Mouse (Mus musculus): ENCODE measurements at regions not wholly inside any gene's neighbourhood (a gene's known extent, or its start where the extent isn't known, plus 50 kb on each side); places are given as distances from the start of the nearest gene placed in this dataset.

DNA sequence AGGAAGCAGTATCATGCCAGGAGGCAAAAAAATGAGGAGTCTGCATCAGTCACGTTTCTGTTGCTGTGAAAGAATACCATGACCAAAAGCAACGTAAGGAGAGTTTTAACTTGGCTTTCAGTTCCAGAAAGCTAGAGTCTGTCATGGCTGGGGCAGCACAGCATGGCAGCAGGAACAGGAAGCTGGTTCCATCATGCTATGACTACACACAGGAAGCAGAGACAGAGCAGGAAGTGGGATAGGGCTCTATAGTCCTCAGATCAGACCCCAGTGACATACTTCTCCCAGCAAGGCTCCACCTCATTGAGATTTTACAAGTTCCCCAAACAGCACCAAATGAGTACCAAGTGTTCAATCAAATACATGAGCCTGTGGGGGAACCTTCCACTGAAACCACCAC, 453.6 kb downstream of the Etnk1 start:
- no peak for TF ChIP-seq NANOG (IDR thresholded peaks at IDR 0.05; ENCODE audit: borderline replicate concordance, low read length)
- TF ChIP-seq POU5F1 (IDR thresholded peaks at IDR 0.05; ENCODE audit: borderline replicate concordance, low read length): no peak
- TF ChIP-seq CTCF (conservative IDR thresholded peaks at IDR 0.05; ENCODE audit: low read length): no peak
- H3K27me3 ChIP-seq (ENCODE audit: insufficient read depth, low read length): no peaks in the 10 kb centered on the region
- H3K4me1 ChIP-seq (replicated peaks; ENCODE audit: low read depth, low read length): peaks cover 6% of the 10 kb centered on the region
- no peak overlapping the region for H3K4me3 ChIP-seq (replicated peaks; ENCODE audit: low read length)
- H3K36me3 ChIP-seq (ENCODE audit: insufficient read depth, low read length): no peaks in the 10 kb centered on the region
- H3K9me3 ChIP-seq (ENCODE audit: low read length): no peaks in the 10 kb centered on the region

DNA sequence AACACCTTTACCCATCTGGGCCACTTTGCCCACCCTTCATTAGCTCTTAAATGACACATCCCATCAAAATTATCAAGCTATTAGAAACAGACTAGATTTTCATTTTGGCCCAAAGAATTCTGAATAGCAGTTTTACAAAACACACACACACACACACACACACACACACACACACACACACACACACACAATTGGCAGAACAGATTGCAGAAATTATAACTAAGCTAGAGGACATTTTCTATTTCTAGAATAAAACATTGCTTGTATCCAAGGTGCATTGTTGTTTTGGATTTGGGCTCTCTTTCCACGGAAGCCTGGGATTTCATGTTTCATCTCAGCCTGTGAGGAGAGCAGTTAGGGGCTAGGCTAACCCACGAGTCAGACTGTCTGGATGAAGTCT, 455.1 kb downstream of the Etnk1 start:
- H3K4me1 ChIP-seq (replicated peaks; ENCODE audit: low read depth, low read length): no peaks in the 10 kb centered on the region
- no peak overlapping the region for H3K4me3 ChIP-seq (replicated peaks; ENCODE audit: low read length)
- TF ChIP-seq POU5F1 (IDR thresholded peaks at IDR 0.05; ENCODE audit: borderline replicate concordance, low read length): no peak
- TF ChIP-seq NANOG (IDR thresholded peaks at IDR 0.05; ENCODE audit: borderline replicate concordance, low read length): no peak
- TF ChIP-seq CTCF (conservative IDR thresholded peaks at IDR 0.05; ENCODE audit: low read length): no peak
- H3K27me3 ChIP-seq (ENCODE audit: insufficient read depth, low read length): no peaks in the 10 kb centered on the region
- H3K9me3 ChIP-seq (ENCODE audit: low read length): no peaks in the 10 kb centered on the region
- no peaks in the 10 kb centered on the region for H3K36me3 ChIP-seq (ENCODE audit: insufficient read depth, low read length)

DNA sequence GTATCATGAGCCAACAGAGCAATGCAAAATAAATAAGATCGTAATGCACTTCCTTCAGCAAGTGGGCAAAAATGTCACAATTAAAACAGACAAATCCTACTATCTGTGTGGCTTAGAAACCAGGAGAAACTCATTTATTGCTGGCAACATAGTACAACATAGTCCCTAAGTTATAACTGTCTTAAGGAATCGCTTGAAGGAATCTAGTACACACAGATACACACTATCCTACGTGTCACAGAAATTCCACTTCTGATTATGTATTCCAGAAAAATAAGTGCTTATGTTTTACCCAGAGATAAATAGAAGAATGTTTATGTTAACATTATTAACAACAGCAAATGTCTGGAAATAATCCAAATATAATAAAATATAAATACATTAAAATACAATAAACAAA, 457.9 kb downstream of the Etnk1 start:
- Histone ChIP-seq H3K27me3 (ENCODE audit: insufficient read depth, low read length) (no peaks in the 10 kb centered on the region), H3K36me3 (ENCODE audit: insufficient read depth, low read length) (no peaks in the 10 kb centered on the region), H3K9me3 (ENCODE audit: low read length) (no peaks in the 10 kb centered on the region), H3K4me3 (replicated peaks; ENCODE audit: low read length) (no peak overlapping the region), H3K4me1 (replicated peaks; ENCODE audit: low read depth, low read length) (no peaks in the 10 kb centered on the region)
- TF ChIP-seq CTCF (conservative IDR thresholded peaks at IDR 0.05; ENCODE audit: low read length) (no peak), POU5F1 (IDR thresholded peaks at IDR 0.05; ENCODE audit: borderline replicate concordance, low read length) (no peak), NANOG (IDR thresholded peaks at IDR 0.05; ENCODE audit: borderline replicate concordance, low read length) (no peak)

DNA sequence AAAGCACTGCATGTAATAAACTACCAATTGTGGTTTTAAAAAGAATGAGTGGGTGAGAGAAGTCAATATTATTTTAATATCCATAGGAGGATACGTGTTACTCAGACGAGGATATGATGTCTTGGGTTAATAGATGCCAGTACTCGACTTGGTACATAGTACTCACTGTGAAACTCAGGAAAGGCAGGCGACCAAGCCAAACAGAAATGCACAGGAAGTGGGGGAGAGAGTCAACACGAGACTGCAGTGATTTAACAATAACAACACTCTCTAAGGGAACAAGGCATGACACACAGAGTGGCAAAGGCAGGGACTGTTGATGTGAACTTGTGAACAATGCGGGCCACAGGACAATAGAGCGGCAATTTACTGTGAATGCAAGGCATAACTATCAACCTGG, 464.6 kb downstream of the Etnk1 start:
- Histone ChIP-seq H3K4me1 (replicated peaks; ENCODE audit: low read depth, low read length) (no peaks in the 10 kb centered on the region), H3K36me3 (ENCODE audit: insufficient read depth, low read length) (no peaks in the 10 kb centered on the region), H3K4me3 (replicated peaks; ENCODE audit: low read length) (no peak overlapping the region), H3K9me3 (ENCODE audit: low read length) (peaks cover 7% of the 10 kb centered on the region; the same call in 1 of the 2 replicates), H3K27me3 (ENCODE audit: insufficient read depth, low read length) (no peaks in the 10 kb centered on the region)
- TF ChIP-seq NANOG (IDR thresholded peaks at IDR 0.05; ENCODE audit: borderline replicate concordance, low read length) (no peak), CTCF (conservative IDR thresholded peaks at IDR 0.05; ENCODE audit: low read length) (no peak), POU5F1 (IDR thresholded peaks at IDR 0.05; ENCODE audit: borderline replicate concordance, low read length) (no peak)

DNA sequence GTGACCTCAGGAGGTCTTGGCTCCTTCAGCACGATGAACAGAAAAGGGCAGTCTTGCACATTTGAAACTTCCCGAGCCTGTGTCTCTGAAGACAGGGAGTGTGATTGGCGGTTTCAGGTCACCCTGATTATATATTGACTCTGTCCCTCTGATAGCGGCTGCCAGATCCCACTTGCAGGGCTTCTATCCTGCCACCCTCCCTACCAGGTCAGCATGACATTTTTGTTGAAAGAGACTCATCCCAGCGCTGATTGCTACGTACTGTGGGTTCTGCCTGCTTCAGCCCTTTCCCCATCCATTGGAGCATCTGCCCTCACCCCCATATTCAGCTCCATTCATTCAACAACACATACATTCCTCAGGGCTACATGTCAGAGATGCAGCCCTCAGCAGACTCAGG, 466.7 kb downstream of the Etnk1 start:
- H3K4me1 ChIP-seq (replicated peaks; ENCODE audit: low read depth, low read length): no peaks in the 10 kb centered on the region
- no peak overlapping the region for H3K4me3 ChIP-seq (replicated peaks; ENCODE audit: low read length)

DNA sequence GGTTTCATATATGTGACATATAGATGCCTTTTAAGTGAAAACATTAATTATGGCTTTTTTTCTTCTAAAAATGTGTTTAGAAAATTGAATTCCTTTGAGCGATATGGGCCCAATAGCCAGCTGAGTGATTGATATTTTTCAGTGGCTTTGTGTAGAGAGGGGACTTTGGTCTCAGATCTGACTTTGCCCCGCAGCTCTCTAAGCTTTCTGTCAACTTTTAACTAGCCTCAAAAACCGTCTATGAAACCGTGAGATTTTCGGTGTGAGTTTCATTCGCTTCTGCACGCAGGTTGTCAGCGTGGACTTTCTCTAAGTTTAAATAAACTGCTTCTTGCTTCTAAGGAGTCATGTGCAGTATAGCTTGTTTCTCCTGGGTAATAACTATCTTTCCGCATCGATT, 467.3 kb downstream of the Etnk1 start:
- Histone ChIP-seq H3K9me3 (ENCODE audit: low read length) (peaks cover 7% of the 10 kb centered on the region; the same call in 1 of the 2 replicates), H3K4me3 (replicated peaks; ENCODE audit: low read length) (no peak overlapping the region), H3K4me1 (replicated peaks; ENCODE audit: low read depth, low read length) (no peaks in the 10 kb centered on the region), H3K36me3 (ENCODE audit: insufficient read depth, low read length) (no peaks in the 10 kb centered on the region), H3K27me3 (ENCODE audit: insufficient read depth, low read length) (no peaks in the 10 kb centered on the region)
- TF ChIP-seq POU5F1 (IDR thresholded peaks at IDR 0.05; ENCODE audit: borderline replicate concordance, low read length) (no peak), NANOG (IDR thresholded peaks at IDR 0.05; ENCODE audit: borderline replicate concordance, low read length) (no peak), CTCF (conservative IDR thresholded peaks at IDR 0.05; ENCODE audit: low read length) (no peak)

More for the DNA sequence above, 466.7 kb downstream of the Etnk1 start:
- H3K36me3 ChIP-seq (ENCODE audit: insufficient read depth, low read length): no peaks in the 10 kb centered on the region
- peaks cover 7% of the 10 kb centered on the region; the same call in 1 of the 2 replicates for H3K9me3 ChIP-seq (ENCODE audit: low read length)
- no peak for TF ChIP-seq CTCF (conservative IDR thresholded peaks at IDR 0.05; ENCODE audit: low read length)
- TF ChIP-seq POU5F1 (IDR thresholded peaks at IDR 0.05; ENCODE audit: borderline replicate concordance, low read length): no peak
- no peak for TF ChIP-seq NANOG (IDR thresholded peaks at IDR 0.05; ENCODE audit: borderline replicate concordance, low read length)
- no peaks in the 10 kb centered on the region for H3K27me3 ChIP-seq (ENCODE audit: insufficient read depth, low read length)

DNA sequence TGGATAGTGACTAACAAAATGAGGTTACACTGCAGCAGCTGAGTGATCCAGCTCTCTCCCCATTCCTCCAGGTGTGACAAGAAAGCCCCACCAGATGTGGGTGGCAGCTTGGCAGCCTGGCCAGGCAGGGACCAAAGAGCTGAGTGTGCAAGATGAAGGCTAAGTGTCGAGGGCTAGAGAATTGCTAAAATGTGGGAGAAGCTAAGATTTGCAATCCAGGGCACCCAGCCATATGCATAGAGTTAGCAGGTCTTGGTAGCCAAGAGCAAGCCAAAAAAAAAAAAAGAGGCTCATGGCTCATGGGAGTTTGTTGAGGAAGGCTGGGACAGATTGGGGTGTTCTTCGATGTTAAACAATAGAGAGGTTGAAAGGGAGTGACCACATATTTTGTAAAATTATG, 468.0 kb downstream of the Etnk1 start:
- TF ChIP-seq POU5F1 (IDR thresholded peaks at IDR 0.05; ENCODE audit: borderline replicate concordance, low read length) (no peak), CTCF (conservative IDR thresholded peaks at IDR 0.05; ENCODE audit: low read length) (no peak), NANOG (IDR thresholded peaks at IDR 0.05; ENCODE audit: borderline replicate concordance, low read length) (no peak)
- Histone ChIP-seq H3K27me3 (ENCODE audit: insufficient read depth, low read length) (no peaks in the 10 kb centered on the region), H3K4me1 (replicated peaks; ENCODE audit: low read depth, low read length) (no peaks in the 10 kb centered on the region), H3K4me3 (replicated peaks; ENCODE audit: low read length) (no peak overlapping the region), H3K9me3 (ENCODE audit: low read length) (peaks cover 7% of the 10 kb centered on the region; the same call in 1 of the 2 replicates), H3K36me3 (ENCODE audit: insufficient read depth, low read length) (no peaks in the 10 kb centered on the region)

DNA sequence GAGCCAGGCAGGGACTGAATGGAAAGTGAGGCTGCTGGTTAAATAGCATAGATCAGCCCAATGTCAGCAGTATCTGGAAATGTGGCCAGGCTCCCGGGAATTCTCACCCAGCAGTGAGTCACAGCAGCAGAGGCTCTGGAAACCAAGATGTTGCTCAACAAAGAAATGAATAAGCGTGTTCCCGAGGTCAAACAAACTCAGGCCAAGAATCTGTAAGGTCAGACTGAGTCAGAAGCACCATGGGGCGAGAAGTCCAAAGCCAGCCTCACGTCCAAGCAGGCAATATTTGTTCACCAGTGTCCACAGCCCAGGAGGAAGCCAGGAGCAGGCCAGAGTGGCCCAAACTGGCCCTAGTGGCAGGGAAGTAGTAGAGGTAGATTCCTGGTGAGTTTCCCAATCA, 473.6 kb downstream of the Etnk1 start:
- Histone ChIP-seq H3K4me1 (replicated peaks; ENCODE audit: low read depth, low read length) (no peaks in the 10 kb centered on the region), H3K36me3 (ENCODE audit: insufficient read depth, low read length) (no peaks in the 10 kb centered on the region), H3K27me3 (ENCODE audit: insufficient read depth, low read length) (no peaks in the 10 kb centered on the region), H3K9me3 (ENCODE audit: low read length) (peaks cover 4% of the 10 kb centered on the region; the same call in 1 of the 2 replicates), H3K4me3 (replicated peaks; ENCODE audit: low read length) (no peak overlapping the region)
- TF ChIP-seq NANOG (IDR thresholded peaks at IDR 0.05; ENCODE audit: borderline replicate concordance, low read length) (no peak), CTCF (conservative IDR thresholded peaks at IDR 0.05; ENCODE audit: low read length) (no peak), POU5F1 (IDR thresholded peaks at IDR 0.05; ENCODE audit: borderline replicate concordance, low read length) (no peak)

DNA sequence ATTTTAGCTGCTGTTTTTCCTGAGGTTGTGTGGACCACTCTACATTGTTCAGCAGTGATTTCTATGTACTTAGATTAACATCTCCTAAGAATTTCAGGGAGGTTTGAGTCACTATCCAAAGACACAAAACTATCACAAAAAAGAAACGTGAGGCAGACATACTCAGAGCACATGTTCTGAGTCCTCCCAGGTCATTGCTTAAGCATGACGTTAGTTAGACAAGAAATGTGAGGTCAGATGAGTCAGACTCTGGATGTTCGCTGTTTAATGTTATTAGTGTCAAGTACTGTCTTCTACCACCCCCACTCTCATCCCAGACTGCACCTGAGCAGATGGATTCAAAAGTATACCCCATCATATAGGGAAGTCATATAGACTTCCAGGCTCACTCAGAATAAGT, 475.0 kb downstream of the Etnk1 start:
- Histone ChIP-seq H3K4me3 (replicated peaks; ENCODE audit: low read length) (no peak overlapping the region), H3K9me3 (ENCODE audit: low read length) (no peaks in the 10 kb centered on the region), H3K36me3 (ENCODE audit: insufficient read depth, low read length) (no peaks in the 10 kb centered on the region), H3K27me3 (ENCODE audit: insufficient read depth, low read length) (no peaks in the 10 kb centered on the region), H3K4me1 (replicated peaks; ENCODE audit: low read depth, low read length) (no peaks in the 10 kb centered on the region)
- TF ChIP-seq CTCF (conservative IDR thresholded peaks at IDR 0.05; ENCODE audit: low read length) (no peak), NANOG (IDR thresholded peaks at IDR 0.05; ENCODE audit: borderline replicate concordance, low read length) (no peak), POU5F1 (IDR thresholded peaks at IDR 0.05; ENCODE audit: borderline replicate concordance, low read length) (no peak)
